Mouse (Mus musculus): ENCODE results near the gene Ilf2.

Ilf2 gene

DNA sequence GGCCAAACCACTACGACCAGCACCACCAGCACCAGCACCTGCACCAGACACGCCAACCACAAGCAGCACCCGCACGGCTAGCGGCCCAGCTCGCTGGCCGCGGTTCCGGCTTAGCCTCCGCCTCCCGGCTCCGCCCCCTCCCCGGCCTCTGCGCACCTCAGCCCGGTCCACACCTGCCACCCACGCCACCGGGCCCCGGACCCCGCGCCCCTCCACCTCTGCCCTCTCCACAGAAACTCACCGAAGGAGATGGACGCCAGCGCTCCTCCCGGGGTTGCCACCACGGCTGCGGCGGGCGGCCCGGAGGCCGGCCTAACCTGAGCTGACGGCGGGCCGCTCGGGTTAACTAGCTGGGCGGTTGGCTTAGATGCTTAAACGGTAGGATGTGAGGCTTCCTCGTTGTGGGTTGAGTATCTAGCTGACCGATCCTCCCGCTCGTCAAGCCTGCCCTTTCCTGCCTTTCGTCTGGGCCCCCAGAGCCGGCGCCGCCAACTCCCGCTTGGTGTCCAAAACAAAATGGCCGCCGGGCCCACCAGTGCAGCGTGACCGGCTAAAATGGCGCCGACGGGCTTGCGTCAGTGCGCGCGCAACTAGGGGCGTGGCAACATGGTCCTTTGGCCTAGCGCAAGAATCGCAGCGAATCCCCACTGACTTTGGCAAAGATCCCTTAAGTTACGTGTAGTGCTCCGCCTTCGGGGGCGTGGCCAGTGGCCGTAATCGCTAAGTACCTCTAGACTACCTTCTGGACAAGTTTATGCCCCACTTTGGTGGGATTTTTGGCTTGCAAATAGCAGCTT lies 33.2 kb downstream of the Ilf2 start, which contains the start of gene Chtop:
Chtop (minus strand) TSS at position 549 of the 797 bp plus-strand sequence.
- peak; percentile 100 for DNase-seq (ENCODE audit: low spot score)

DNA sequence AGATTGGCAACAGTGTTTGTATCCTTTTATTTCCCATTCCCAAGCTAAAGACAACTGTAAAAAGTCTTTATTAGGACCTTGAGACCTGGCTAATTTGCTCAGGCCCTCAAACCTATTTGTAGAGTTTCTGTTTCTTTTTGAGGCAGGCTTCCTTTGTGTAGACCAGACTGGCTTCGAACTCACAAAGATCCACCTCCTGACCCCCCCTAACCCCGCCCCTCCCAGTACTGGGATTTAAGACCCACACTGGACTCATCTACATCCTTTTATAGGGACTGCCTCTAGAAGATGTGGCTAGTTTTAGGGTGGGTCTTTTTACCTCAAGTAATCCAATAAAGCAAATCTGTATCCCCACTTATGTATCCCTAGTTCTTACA lies 33.8 kb downstream of the Ilf2 start:
- no peak for DNase-seq (ENCODE audit: low spot score)

DNA sequence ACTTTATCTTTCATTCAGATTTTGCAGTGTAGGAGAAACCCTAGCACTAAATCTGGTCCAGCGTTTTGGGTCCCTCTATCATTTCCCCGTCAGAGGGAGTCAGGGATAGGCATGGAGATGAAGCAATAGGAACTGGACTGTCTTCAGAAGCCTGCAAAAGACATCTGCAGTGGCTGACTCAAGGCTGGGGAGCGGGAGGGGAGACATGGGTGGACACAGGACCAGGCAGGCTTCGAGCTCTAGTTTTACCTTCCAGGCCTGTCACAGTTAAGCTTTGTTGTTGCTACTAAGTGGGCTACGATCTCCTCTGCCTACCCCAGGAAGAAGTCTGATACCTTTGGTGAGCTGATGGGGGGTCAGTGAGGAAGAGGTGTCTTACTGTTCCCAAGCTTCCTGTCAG lies 36.4 kb downstream of the Ilf2 start:
- DNase-seq (ENCODE audit: low spot score): no peak

DNA sequence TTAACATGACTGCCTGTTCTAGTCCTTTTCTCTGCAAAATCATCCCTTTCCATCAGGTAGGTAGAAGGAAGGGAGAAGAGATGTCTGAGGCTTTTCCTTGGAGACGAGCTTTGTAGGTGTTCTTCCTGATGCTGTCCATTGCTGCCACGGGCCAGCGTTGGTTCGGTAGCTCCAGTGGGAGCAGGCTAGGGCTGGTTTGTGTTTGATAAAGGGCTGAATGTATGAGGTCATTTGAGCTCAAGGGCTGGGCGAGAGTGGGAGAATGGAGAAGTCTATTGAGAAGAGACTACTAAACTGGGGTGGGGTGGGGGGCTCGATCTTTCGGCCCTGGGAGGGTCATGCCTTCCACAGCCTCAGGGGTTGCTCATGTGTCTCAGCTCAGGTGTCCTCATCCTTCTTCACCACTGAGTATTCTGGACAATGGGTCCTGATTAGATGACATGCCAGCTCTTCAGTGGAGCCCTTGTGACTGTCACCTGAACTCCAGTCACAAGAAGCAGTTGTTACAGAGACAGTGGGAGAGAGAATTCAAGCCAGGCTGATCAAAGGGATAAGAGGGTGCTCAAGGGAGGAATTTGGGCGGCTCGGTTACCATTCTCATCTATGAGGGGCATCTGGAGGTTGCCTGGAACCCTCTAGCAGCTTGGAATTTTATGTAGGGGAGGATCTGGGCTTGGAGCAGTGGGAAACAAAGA lies 37.2 kb downstream of the Ilf2 start:
- no peak for DNase-seq (ENCODE audit: low spot score)

DNA sequence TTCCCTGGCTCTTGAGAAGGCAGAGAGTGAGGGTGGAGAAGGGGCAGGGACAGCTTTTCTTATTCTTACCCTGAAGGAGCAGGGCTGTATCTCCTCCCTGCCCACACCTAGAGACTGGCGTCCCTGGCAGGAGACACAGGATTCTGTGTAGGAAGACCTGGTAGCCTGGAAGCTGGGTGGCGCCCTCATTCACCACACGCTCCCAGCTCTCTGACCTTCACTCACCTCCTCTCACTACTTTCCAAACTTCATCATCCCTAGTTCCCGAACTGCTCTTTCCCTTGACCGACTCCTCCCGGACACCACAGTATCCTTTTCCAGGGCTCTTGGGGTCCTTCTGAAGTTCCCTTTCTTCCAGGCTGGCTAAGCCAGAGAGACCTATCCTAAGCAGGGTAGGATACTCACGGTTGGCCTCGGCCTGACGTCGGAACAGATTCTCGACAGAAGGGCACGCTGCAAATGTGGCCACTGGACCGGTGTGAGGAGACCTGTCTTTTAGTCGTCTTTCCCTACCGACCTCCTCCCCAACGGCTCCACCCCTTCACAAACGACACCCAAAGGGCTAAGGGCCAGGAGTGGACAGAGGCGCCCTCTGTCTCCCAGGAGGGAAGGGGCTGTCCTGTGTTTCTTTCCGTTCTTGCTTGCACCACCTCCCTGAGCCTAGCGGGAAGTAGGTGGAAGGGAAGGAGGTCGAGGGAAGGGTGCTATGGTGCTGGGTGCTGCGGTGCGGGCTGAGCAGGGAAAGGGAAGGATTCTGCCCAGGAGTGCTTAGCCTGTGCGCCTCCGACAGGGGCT lies 38.1 kb downstream of the Ilf2 start, which contains the start of the genes S100a1 and S100a13:
S100a1 (minus strand) TSS at position 597 of the 795 bp plus-strand sequence.
S100a13 (plus strand) TSS at position 640 of the 795 bp plus-strand sequence.
- DNase-seq (ENCODE audit: low spot score): peak; percentile 88

DNA sequence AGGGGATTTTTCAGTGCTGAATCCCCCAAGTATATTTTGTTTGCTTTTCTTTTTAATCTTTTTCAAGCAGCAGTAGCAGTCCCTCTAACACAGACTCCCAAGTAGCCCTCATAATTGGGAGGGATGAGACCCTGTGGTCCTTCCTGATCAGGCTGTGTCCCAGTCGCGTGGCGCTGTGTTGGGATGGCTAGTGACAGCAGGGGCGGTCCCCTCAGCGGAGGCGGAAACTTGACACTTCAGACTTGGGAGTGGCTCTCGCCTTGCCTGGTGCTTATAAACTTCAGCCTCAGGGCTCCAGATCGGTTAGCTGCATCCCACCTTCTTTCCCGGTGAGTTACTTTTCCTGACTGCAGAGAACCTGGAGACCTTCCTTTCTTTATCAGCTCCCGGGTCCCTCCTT lies 38.8 kb downstream of the Ilf2 start:
- DNase-seq (ENCODE audit: low spot score): peak; percentile 87

DNA sequence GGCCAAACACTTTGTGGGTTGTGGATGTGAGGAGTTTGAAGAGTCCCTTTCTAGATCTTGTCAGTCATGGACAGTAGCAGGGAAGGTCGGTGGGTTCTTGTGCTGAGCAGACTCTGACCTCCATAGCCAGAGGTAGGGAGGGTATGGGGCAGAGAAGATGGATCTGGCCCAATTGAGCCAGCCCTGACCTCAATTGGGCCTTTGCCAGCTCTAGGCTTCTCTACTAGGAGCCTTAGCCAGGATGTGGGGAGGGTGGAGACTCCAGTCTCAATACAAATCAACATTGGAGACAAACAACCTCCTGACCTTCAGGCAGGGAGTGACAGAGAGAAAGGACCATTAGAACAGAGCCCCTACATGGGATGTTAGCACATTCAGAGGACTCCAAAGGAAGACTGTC lies 39.3 kb downstream of the Ilf2 start:
- DNase-seq (ENCODE audit: low spot score): peak; percentile 74

DNA sequence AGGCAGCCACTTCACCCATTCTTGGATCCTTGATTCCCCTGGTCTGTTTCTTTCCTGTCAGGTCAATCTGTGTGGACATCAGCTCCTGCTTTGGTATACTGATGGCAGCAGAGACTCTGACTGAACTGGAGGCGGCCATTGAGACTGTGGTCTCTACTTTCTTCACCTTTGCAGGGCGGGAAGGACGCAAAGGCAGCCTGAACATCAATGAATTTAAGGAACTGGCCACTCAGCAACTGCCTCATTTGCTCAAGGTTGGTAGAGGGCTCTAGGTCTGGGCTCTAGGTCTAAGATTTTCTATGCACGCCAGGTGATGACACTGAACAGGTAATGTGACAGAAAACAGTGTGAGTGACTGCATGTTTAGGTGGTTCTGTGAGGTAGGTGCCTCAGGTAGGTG lies 39.9 kb downstream of the Ilf2 start:
- no peak for DNase-seq (ENCODE audit: low spot score)

DNA sequence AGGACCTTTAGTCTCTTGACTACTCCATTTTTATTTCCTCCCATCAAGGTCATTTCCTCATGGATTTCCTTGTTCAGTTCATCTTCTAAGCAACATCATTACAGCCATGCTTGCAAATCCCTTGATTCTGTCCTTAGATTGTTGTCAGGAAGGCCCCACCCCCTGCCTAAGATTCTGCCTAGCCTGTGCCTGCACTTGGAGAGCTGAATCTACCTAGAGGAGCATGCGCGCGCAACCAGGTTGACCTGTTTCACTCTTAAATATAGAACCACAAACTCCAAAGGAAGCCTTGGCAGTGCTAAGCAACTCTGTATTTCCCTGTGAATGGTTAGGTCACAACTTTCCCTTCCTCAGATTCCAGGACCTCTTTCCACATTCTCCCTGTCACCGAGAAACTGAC lies 41.8 kb downstream of the Ilf2 start:
- no peak for DNase-seq (ENCODE audit: low spot score)

DNA sequence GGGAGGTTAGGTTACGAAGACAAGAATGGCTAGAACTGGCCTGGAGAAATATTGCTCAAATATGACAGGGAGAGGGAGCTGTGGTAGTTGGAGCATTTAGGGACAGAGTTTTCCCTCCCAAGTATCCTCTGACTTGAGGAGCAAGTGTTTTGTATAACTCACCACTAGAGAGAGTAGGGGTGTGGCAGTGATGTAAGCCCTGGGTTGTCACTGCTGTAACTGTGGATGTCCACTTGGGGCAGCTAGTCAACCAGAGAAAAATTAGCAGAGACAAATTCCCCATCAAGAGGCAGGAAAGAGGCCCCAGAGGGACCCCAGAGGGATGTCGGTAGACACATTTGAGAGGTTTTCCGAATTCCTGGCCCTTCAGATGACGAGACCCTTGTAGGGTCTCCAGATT lies 49.5 kb downstream of the Ilf2 start:
- DNase-seq (ENCODE audit: low spot score): peak; percentile 81

DNA sequence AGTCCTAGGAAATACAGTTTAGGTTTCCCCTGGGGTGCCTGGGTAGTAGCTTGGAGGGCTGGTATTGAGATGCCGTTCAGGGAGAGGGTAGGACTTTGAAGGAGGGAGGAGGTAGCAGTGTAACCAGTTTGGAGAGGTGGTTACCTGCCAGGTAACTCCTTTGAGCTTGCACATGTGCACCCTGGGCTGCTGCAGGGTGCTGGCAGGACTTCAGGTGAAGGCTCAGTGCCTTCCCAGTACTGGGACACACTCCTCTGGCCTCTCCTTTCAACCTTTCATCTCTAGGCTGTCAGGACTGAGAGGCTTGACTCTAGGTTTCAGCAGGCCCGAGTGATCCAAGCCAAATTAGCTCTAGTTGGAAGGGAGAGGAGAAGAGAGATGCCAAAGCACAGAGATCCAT lies 50.1 kb downstream of the Ilf2 start:
- no peak for DNase-seq (ENCODE audit: low spot score)

DNA sequence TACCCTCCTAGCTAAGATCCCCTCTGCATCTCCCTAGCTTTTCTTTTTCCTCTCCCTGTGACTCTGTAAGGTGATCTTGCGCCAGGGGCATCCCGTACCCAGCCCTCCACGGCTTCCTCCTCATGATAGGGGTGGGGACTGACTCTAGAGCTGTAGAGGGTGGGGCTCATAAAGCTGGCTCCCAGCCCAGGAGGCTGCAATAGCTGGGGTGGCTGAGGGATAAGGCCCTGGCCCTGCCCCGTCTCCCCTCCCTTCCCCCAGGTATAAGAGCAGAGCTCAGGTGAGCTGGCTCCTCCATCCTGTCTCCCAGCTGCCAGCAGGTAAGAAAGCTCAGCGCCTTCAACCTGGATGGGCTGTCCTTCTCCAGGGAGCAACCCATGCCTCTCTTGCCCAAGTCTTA lies 50.7 kb downstream of the Ilf2 start, which contains the start of gene S100a14:
S100a14 (plus strand) TSS at position 277 of the 400 bp plus-strand sequence.
- peak; percentile 79 for DNase-seq (ENCODE audit: low spot score)

DNA sequence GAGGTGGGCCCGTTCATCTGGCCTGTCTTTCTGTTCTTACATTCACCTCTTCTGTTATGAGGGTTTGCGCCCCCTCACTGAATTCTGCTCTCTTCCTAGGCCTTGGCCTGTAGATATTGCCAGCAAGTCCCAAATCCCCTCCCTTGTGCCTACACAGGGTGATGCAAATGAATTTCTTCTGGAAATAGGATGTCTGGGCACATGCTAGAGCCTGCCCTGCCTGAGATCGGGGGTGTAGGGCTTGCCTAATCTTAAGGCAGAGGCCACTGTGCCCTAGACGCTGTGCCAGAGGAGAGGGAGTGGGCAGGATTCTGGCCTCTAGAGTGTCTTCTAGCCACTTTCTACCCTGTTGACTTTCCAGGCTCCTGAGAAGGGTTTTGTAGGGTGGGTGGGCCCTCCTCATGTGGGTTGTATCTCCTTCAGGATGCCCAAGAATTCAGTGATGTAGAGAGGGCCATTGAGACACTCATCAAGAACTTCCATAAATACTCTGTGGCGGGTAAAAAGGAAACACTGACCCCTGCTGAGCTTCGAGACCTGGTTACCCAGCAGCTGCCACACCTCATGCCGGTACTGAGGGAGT lies 51.5 kb downstream of the Ilf2 start:
- no peak for DNase-seq (ENCODE audit: low spot score)

DNA sequence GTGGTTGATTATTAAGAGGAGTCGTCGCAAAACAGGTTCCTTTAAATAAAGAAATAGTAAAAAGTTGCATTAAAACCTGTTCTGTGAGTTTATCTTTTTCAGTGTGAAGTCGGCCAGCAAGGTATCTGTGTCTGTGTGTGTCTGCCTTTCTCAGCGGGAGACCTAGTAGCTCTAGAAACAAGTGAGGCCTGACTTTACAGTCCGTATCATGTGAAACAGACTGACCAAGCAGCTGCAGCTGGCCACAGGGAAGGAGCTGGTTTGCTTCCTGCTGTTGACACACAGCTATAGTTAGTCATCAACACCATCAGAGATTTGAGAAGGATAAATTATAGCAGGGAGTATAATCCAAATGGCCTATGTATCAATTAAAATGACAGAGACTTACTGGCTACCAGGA lies 55.8 kb downstream of the Ilf2 start:
- no peak for DNase-seq (ENCODE audit: low spot score)

DNA sequence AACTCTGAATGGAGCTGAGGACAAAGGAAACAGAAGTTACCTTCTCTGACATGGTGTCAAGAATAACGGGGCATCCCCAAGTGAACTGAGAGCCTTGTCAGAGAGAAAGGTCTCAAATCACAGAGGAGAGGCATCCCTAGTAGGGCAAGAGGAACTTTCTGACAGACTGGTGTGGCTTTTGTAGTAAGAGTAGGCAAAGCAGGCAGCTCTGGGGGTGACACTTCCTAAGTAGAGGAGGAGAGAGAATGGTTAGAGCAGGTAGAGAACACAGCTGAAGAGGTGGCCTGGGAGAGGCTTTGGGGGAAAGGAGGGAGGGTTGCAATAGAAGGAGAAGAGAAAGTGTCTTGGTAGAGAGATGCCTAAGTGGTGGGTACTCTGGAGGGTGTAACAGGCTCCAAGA lies 59.5 kb downstream of the Ilf2 start:
- DNase-seq (ENCODE audit: low spot score): no peak

DNA sequence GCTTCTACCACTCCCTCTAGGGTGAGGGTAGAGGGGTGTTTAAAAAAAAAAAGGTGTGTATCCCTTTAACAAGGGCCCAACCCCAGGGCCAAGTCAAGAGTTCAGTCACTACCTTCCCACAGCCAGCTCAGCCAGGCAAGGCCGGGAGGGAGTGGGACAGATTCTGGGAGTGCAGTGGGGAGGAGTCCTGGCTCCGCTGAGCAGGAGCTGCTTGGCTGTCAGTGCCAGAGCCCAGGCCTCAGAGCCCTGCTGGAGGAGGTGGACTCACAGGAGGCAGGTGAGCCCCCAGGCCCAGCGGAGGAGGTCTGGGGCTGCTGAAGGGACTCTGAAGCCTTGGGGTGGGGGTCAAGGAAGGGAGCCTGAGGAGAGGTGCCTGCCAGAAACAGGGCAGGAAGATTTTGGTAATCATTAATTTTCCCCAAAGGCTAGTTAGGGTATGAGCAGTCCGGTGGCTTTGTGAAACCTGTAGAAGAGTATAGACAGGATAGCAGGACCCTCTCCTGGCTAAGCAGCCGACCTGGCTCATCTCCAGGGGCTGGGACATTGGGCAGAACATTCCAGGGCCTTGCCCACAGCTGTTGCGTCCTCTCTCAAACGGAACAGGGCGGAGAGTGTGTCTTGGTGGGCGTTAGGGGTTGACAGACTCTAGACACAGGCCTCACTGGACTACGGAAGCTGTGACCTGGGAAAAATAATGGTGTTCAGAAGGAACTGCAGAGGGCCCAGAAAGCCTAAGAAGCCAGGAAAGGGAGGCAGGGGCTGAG lies 61.4 kb downstream of the Ilf2 start, which contains the start of gene S100a16:
S100a16 (plus strand) TSS at position 114 of the 764 bp plus-strand sequence.
- DNase-seq (ENCODE audit: low spot score): peak; percentile 85

DNA sequence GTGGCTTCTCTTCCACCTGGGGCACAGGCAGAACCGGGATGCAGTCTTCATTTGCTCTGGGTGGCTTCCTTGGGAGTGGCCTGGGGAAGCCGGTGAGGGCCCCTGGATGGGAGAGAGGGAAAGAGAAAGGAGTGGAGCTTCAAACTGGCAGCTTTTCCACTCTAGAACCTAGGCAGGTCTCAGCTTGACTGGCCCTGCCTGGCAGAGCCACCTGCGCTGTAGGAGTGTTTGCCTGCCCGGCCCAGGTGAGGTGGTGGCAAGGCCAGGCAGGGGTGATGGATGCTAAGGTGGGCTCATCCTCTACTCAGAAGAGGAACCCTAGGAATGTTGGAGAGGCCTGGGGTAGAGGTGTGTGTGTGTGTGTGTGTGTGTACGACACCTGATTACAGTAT lies 62.0 kb downstream of the Ilf2 start:
- no peak for DNase-seq (ENCODE audit: low spot score)

Measured in lung, postnatal 25 days (tissue).